Mouse (Mus musculus) liver, adult 2 months (tissue): Measurements from ENCODE around the gene Usp50. TPM values are rescaled to one million over a fixed set of nuclear protein-coding genes. Genes with fewer than 3 reads are reported as not detected.

ENCODE experiments used
- DNase-seq: peaks from one replicate; pipeline ENCODE4 v3.0.0-alpha.2; 2011; ENCODE audit warnings: low read depth, low spot score; ENCODE audit errors: extremely low read depth
- H3K27ac ChIP-seq: fragments of 200-500 bp; replicated peaks from 2 replicates; pipeline ENCODE4 v1.5.1; 2012; ENCODE audit warnings: low read depth, mild to moderate bottlenecking, control low read depth, inconsistent platforms, low read length; ENCODE audit not compliant: insufficient read depth
- H3K27me3 ChIP-seq: fragments of 200-500 bp; 2 replicates; pipeline ENCODE4 v1.6.1; 2012; ENCODE audit warnings: mild to moderate bottlenecking, moderate library complexity, low read length, inconsistent platforms; ENCODE audit not compliant: control insufficient read depth, insufficient read depth
- H3K36me3 ChIP-seq: fragments of 200-500 bp; 2 replicates; pipeline ENCODE4 v1.6.1; 2012; ENCODE audit warnings: low read length, inconsistent platforms; ENCODE audit not compliant: control insufficient read depth, insufficient read depth
- H3K4me1 ChIP-seq: fragments of 200-500 bp; 2 replicates; pipeline ENCODE4 v1.6.1; 2011; ENCODE audit warnings: low read length; ENCODE audit not compliant: control insufficient read depth, insufficient read depth
- H3K4me3 ChIP-seq: fragments of 200-500 bp; 2 replicates; pipeline ENCODE4 v1.5.1; 2011; ENCODE audit warnings: low read depth, mild to moderate bottlenecking, control low read depth, low read length, moderate library complexity; ENCODE audit not compliant: insufficient read depth
- H3K79me2 ChIP-seq: fragments of 200-500 bp; 2 replicates; pipeline ENCODE4 v1.6.1; 2012; ENCODE audit warnings: inconsistent platforms, mild to moderate bottlenecking, low read length, moderate library complexity; ENCODE audit not compliant: control insufficient read depth, insufficient read depth
- H3K9ac ChIP-seq: fragments of 200-500 bp; 2 replicates; pipeline ENCODE4 v1.6.1; 2012; ENCODE audit warnings: low read depth, mild to moderate bottlenecking, control low read depth, inconsistent platforms, low read length
- CTCF ChIP-seq: fragments of 200-500 bp; IDR thresholded peaks from 2 replicates; pipeline ENCODE4 v1.5.1; 2011; ENCODE audit warnings: low read depth, low read length, control low read depth
- POLR2A ChIP-seq: fragments of 200-500 bp; IDR thresholded peaks from 2 replicates; pipeline ENCODE4 v1.6.1; 2011; ENCODE audit warnings: low read length, control low read depth; ENCODE audit not compliant: insufficient read depth; ENCODE audit errors: extremely low read depth
- WGBS: fragments of 180-500 bp; shearing (Covaris S2); methylation state at CpG from one replicate; pipeline ENCODE4 v1.1.7; 2018; 5-methylcytosine and 5-hydroxymethylcytosine counted together
- polyA plus RNA-seq: library from polyadenylated mRNA; depleted of rRNA; stranded (reverse); fragments of >200 nt; gene quantifications from 2 replicates; pipeline ENCODE4 v1.2.3, GENCODE M21; 2012
- total RNA-seq: library from RNA; depleted of rRNA; stranded (reverse); fragments of >200 nt; gene quantifications from 2 replicates; pipeline ENCODE4 v1.2.3, GENCODE M21; 2014

The Usp50 gene
- total and polyA plus RNA-seq, 2 experiments: 0.53 to 0.55 TPM

DNA sequence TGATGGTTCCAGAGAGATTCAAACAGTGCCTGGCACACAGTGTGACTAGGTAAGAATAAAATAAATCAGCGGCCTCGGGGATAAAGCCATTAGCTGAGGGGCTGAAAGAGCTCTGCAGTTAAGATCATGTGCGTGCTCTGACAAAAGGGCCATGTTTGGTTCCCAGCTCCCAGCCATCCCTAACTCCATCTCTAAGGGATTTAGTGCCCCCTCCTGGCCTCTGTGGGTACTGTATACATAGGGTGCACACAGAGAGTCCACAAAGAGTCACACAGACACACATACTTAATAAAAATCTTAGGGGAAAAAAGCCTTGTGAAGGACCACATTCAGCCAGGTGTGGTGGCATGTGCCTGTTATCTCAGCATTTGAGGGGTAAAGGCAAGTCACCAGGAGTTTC lies 15.7 kb downstream of the Usp50 start:
- no peaks in the 10 kb centered on the region for H3K4me1 ChIP-seq
- H3K36me3 ChIP-seq: peaks cover 6% of the 10 kb centered on the region; the same call in 1 of the 2 replicates
- no peak overlapping the region for H3K4me3 ChIP-seq
- TF ChIP-seq CTCF (peak; percentile 9; the same call in 1 of the 2 replicates), POLR2A (no peak)
- no peak overlapping the region for H3K27ac ChIP-seq
- no peaks in the 10 kb centered on the region for H3K79me2 ChIP-seq
- over 99% methylated on average over 3 of the region's 3 CpGs for WGBS
- no peak overlapping the region for H3K9ac ChIP-seq
- no peak for DNase-seq
- no peaks in the 10 kb centered on the region for H3K27me3 ChIP-seq

DNA sequence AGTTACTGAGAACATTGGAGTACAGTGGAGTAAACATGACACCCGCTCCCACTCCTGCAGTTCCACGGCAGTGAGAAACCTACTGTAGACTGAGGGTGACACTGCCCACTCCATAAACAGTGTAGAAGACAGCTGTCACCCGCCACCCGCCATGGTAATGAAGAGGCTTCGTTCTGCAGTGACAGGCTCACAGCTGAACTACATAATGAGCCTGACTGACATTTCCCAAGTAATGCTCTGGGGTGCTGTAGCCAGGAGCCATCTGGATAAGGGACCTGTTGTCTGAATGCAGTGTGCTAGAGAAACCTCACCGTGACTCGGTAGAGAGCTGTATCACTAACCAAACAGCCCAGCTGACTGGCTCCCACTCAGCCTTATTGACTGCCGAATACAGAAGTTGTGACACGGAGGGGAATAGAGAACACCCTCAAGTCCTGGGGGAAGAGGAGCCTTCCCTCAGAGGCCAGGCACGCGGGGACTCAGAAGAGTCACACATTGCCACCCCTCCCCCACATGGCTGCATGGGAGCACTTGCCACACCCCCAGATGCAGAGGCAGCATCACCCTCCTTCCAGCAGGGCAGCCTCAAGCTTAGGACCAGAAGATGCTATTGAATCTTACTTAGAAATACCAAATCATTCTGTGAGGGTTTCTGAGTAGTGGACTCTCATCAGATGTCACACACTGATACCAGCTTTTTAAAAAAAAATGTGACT lies 17.2 kb downstream of the Usp50 start:
- Histone ChIP-seq H3K9ac (no peak overlapping the region), H3K27me3 (no peaks in the 10 kb centered on the region), H3K79me2 (no peaks in the 10 kb centered on the region), H3K4me1 (no peaks in the 10 kb centered on the region), H3K36me3 (peaks cover 17% of the 10 kb centered on the region), H3K4me3 (no peak overlapping the region), H3K27ac (no peak overlapping the region)
- no peak for DNase-seq
- WGBS: 50% methylated on average over 11 of the region's 11 CpGs
- no peak for TF ChIP-seq POLR2A
- TF ChIP-seq CTCF: no peak

DNA sequence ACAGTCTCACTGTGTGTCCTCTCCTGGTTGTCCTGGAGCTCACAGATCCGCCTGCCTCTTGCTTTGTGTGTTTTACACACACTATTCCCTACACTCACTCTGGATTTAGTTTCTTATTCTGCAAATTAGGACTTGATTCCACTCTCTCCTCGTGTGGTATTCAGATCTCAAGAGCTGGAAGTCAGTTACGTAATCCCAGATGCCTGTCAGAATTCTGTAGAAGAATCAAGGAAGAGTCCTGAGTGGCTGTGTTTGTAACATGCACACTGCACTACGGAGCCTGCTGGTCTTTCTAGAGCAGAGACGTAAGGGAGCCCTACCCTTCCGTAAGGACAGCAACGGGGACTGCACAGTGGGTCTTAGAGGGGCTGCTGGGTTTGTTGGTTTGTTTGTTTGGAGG lies 23.9 kb downstream of the Usp50 start:
- H3K79me2 ChIP-seq: no peaks in the 10 kb centered on the region
- H3K27ac ChIP-seq: no peak overlapping the region
- 92% methylated on average over 7 of the region's 7 CpGs for WGBS
- no peaks in the 10 kb centered on the region for H3K4me1 ChIP-seq
- peaks cover 63% of the 10 kb centered on the region for H3K36me3 ChIP-seq
- TF ChIP-seq CTCF (no peak), POLR2A (no peak)
- no peaks in the 10 kb centered on the region for H3K27me3 ChIP-seq
- no peak overlapping the region for H3K9ac ChIP-seq
- no peak overlapping the region for H3K4me3 ChIP-seq
- no peak for DNase-seq

GRCm38 (mm10) chr2:126755664-126756063 lies 27.6 kb downstream of the Usp50 start:
- TF ChIP-seq CTCF (no peak), POLR2A (no peak)
- H3K9ac ChIP-seq: no peak overlapping the region
- no peaks in the 10 kb centered on the region for H3K27me3 ChIP-seq
- H3K27ac ChIP-seq: no peak overlapping the region
- no peaks in the 10 kb centered on the region for H3K79me2 ChIP-seq
- 95% methylated on average over 6 of the region's 6 CpGs for WGBS
- no peak for DNase-seq
- peaks cover 60% of the 10 kb centered on the region for H3K36me3 ChIP-seq
- H3K4me1 ChIP-seq: no peaks in the 10 kb centered on the region
- no peak overlapping the region for H3K4me3 ChIP-seq

- H3K79me2 ChIP-seq: no peaks in the 10 kb centered on the region
- no peak overlapping the region for H3K4me3 ChIP-seq
- H3K4me1 ChIP-seq: no peaks in the 10 kb centered on the region
- DNase-seq: no peak
- WGBS: 94% methylated on average over 5 of the region's 5 CpGs
- no peak overlapping the region for H3K27ac ChIP-seq
- peaks cover 51% of the 10 kb centered on the region for H3K36me3 ChIP-seq
- H3K9ac ChIP-seq: no peak overlapping the region
- no peaks in the 10 kb centered on the region for H3K27me3 ChIP-seq
- TF ChIP-seq CTCF (no peak), POLR2A (no peak)
Measured at GRCm38 (mm10) chr2:126743389-126743788, 39.9 kb downstream of the Usp50 start.

GRCm38 (mm10) chr2:126740314-126740713 lies 43.0 kb downstream of the Usp50 start:
- WGBS: 73% methylated on average over 2 of the region's 2 CpGs
- no peak for DNase-seq
- H3K27ac ChIP-seq: no peak overlapping the region
- H3K9ac ChIP-seq: no peak overlapping the region
- no peaks in the 10 kb centered on the region for H3K79me2 ChIP-seq
- H3K27me3 ChIP-seq: no peaks in the 10 kb centered on the region
- peaks cover 47% of the 10 kb centered on the region for H3K36me3 ChIP-seq
- H3K4me1 ChIP-seq: no peaks in the 10 kb centered on the region
- H3K4me3 ChIP-seq: no peak overlapping the region
- TF ChIP-seq POLR2A (no peak), CTCF (no peak)
